Comparison of ENCODE assay signal across 8 mouse cellular contexts in the genomic region with DNA sequence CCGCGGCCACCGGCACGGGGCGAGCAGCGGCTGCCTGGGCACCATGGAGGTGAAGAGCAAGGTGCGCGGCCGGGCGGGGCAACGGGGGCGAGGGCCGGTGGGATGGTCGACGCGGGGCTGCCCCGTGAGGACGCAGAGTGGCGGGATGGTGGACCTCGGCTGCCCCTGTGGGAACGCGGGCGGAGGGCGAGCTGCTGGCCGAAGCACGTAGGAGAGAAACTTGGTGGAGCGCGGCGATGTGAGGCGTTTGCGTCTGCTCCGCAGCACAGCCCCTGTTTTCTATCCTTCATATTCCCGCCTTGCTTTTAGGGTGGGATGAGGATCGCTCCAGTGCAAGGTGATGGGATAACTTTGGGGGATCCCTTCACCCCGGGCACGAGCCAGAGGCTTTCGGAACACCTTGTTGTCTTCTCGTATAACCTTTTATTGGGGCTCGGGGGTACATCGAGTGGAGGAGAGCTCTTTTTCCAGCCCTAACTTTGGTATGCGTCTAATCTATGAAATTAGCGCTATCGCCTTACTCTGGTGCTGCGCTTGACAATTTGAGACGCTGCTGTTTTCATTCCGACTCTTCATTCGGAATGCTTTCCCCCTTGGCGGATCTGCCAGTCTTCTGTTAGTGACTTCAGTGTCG. TPM values are rescaled to one million over a fixed set of nuclear protein-coding genes. Genes with fewer than 3 reads are reported as not detected.
A peak's percentile ranks its signal among the peaks of the same experiment; 100 is the strongest.
DNase-seq lines count a peak whose midpoint lies in the region; ATAC-seq and TF ChIP-seq lines count a peak whose summit lies in the region.

No protein-coding gene starts in this region.

- peak overlapping the region; percentile 92 for H3K4me2 ChIP-seq in lung, postnatal 0 days (replicated peaks; ENCODE audit: low read depth, low read length)
- peak overlapping the region; percentile 96 for H3K4me2 ChIP-seq in forebrain, embryonic 12.5 days
- H3K4me2 ChIP-seq in limb, embryonic 13.5 days (replicated peaks) = peak overlapping the region; percentile 98

- H3K4me3 ChIP-seq in lung, postnatal 0 days (ENCODE audit: low read depth, low read length) = peak overlapping the region; percentile 74
- H3K4me3 ChIP-seq in bone marrow macrophage, adult 2 months (ENCODE audit: insufficient read depth, low read length) = peak overlapping the region; percentile 91
- peak overlapping the region; percentile 83 for H3K4me3 ChIP-seq in forebrain, embryonic 12.5 days (replicated peaks)
- peak overlapping the region; percentile 78 for H3K4me3 ChIP-seq in limb, embryonic 13.5 days

- no peaks in the 10 kb centered on the region for H3K9me3 ChIP-seq in lung, postnatal 0 days (ENCODE audit: low read length)
- H3K9me3 ChIP-seq in forebrain, embryonic 12.5 days = no peaks in the 10 kb centered on the region
- H3K9me3 ChIP-seq in limb, embryonic 13.5 days = no peaks in the 10 kb centered on the region

- under 1% methylated on average over 47 of the region's 49 CpGs for WGBS in lung, postnatal 0 days
- under 1% methylated on average over 49 of the region's 49 CpGs for WGBS in forebrain, embryonic 12.5 days
- WGBS in limb, embryonic 13.5 days = under 1% methylated on average over 49 of the region's 49 CpGs

- H3K9ac ChIP-seq in lung, postnatal 0 days (replicated peaks; ENCODE audit: low read depth) = peak overlapping the region; percentile 80
- H3K9ac ChIP-seq in forebrain, embryonic 12.5 days = peak overlapping the region; percentile 84
- peak overlapping the region; percentile 73 for H3K9ac ChIP-seq in limb, embryonic 13.5 days

- TF ChIP-seq POLR2A in bone marrow macrophage, adult 2 months (IDR thresholded peaks at IDR 0.05; ENCODE audit: borderline replicate concordance, low read depth, low read length) = no peak

- 0 out of 2 replicates have a peak, but pooled peaks cover 4% of the 10 kb centered on the region for H3K4me1 ChIP-seq in lung, postnatal 0 days (ENCODE audit: insufficient read depth, low read depth, low read length)
- H3K4me1 ChIP-seq in bone marrow macrophage, adult 2 months (ENCODE audit: control insufficient read depth, insufficient read depth, low read length) = no peaks in the 10 kb centered on the region
- H3K4me1 ChIP-seq in forebrain, embryonic 12.5 days = peaks cover 23% of the 10 kb centered on the region
- peaks cover 26% of the 10 kb centered on the region for H3K4me1 ChIP-seq in limb, embryonic 13.5 days

- ATAC-seq in lung, postnatal 0 days = no peak
- no peak; the same call in 1 of the 2 replicates for ATAC-seq in forebrain, embryonic 12.5 days (ENCODE audit: low FRiP score)
- ATAC-seq in limb, embryonic 13.5 days (ENCODE audit: low FRiP score, low read depth) = no peak
- ATAC-seq in megakaryocyte progenitor cell, adult 5-6 weeks (replicated peaks; ENCODE audit: poor library complexity) = no peak

- no peak for TF ChIP-seq EP300 in lung, postnatal 0 days (IDR thresholded peaks at IDR 0.05)

- DNase-seq in lung, postnatal 0 days (ENCODE audit: low spot score) = no peak
- no peak for DNase-seq in lung, postnatal 36 days
- DNase-seq in retina, postnatal 1 day = peak; percentile 50
- DNase-seq in cerebellum, postnatal 4 days (ENCODE audit: low spot score in 2 of 2) = no peak

- no peak for TF ChIP-seq CTCF in lung, postnatal 0 days (IDR thresholded peaks at IDR 0.05)
- TF ChIP-seq CTCF in bone marrow macrophage, adult 2 months (IDR thresholded peaks at IDR 0.05; ENCODE audit: low read depth, low read length) = no peak

- 0 out of 2 replicates have a peak, but pooled peaks cover 6% of the 10 kb centered on the region for H3K27me3 ChIP-seq in lung, postnatal 0 days (replicated peaks; ENCODE audit: insufficient read depth, low read length)
- peaks cover 21% of the 10 kb centered on the region for H3K27me3 ChIP-seq in forebrain, embryonic 12.5 days
- H3K27me3 ChIP-seq in limb, embryonic 13.5 days = peaks cover 30% of the 10 kb centered on the region

- H3K36me3 ChIP-seq in lung, postnatal 0 days (ENCODE audit: insufficient read depth, low read length) = no peaks in the 10 kb centered on the region
- H3K36me3 ChIP-seq in forebrain, embryonic 12.5 days (replicated peaks) = no peaks in the 10 kb centered on the region
- no peaks in the 10 kb centered on the region for H3K36me3 ChIP-seq in limb, embryonic 13.5 days

- H3K27ac ChIP-seq in lung, postnatal 0 days (ENCODE audit: low read length) = peak overlapping the region; percentile 96
- H3K27ac ChIP-seq in bone marrow macrophage, adult 2 months (ENCODE audit: insufficient read depth, low read depth, low read length) = no peak overlapping the region
- H3K27ac ChIP-seq in forebrain, embryonic 12.5 days = peak overlapping the region; percentile 78
- no peak overlapping the region for H3K27ac ChIP-seq in limb, embryonic 13.5 days

RNA-seq across cellular contexts. Expression of gene Pard6b, which starts 0.6 kb away (rescaled TPM):
- 47.2 and 50.5 TPM in 2 replicates for polyA plus RNA-seq in lung, postnatal 0 days (2015; fragmentation: Nextera tagmentation; extraction: Ambion mirVana)
- polyA plus RNA-seq in bone marrow macrophage, adult 2 months (2012; ENCODE audit: insufficient read depth, insufficient read length, missing spikeins) = not detected in 2 replicates
- 11.4 and 13.5 TPM in 2 replicates for polyA plus RNA-seq in forebrain, embryonic 12.5 days (2016; fragmentation: Nextera tagmentation; extraction: Ambion mirVana)
- 2.7 and 3.7 TPM in 2 replicates for polyA plus RNA-seq in limb, embryonic 13.5 days (2015; fragmentation: Nextera tagmentation; extraction: Ambion mirVana)
- 0.07 and 0.42 TPM in 2 replicates for total RNA-seq in megakaryocyte progenitor cell, adult 5-6 weeks (2015)
- 0.25 and 0.78 TPM in 2 replicates for total RNA-seq in megakaryocyte progenitor cell, adult 5-6 weeks (2017)

Comparison
In these comparisons a context has a peak if more than half of its experiments do, and no peak if none do; other contexts are left out.
1. H3K27ac ChIP-seq: peak in lung, postnatal 0 days (single experiment) and forebrain, embryonic 12.5 days (single experiment); none in bone marrow macrophage, adult 2 months (single experiment) and limb, embryonic 13.5 days (single experiment).
2. Peak in every context shown above with its lines, with median percentiles within 50 percentile points of each other: H3K4me2 ChIP-seq, H3K4me3 ChIP-seq and H3K9ac ChIP-seq.